Mouse (Mus musculus): ENCODE measurements around the gene Tenm4. TPM values are rescaled to one million over a fixed set of nuclear protein-coding genes. Genes with fewer than 3 reads are reported as not detected.

The Tenm4 gene
- polyA plus RNA-seq, 2 experiments, result 12.7 to 37.4 TPM

DNA sequence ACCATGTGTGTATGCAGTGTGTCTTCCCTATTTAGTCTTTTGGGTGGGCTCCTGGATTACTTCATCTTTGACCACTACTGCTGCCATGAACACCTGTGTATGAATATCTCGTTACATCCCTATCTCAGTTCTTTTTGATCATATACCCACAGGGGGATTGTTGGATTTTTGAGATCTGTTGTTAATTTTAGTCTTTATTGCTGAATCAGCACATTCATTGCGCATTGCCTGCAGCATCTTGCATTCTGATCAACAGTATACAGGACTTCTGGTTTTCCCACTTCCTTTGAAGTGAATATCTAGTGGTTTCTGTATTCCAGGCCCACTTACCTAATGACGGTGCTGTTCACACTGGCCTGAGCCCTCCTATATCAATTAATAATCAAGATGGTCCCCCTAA is 295.7 kb downstream of the Tenm4 start:
- no peak for TF ChIP-seq POLR2A (IDR thresholded peaks at IDR 0.05; ENCODE audit: borderline replicate concordance, extremely low read depth, insufficient read depth, insufficient read length)
- no peak overlapping the region for H3K4me2 ChIP-seq (replicated peaks; ENCODE audit: low read depth, low read length, severe bottlenecking)
- no peak for DNase-seq (ENCODE audit: low spot score)

GRCm38 (mm10) chr7:96470821-96471220 is 299.8 kb downstream of the Tenm4 start:
- Histone ChIP-seq H3K9me3 (ENCODE audit: control insufficient read depth, low read length) (no peaks in the 10 kb centered on the region), H3K36me3 (ENCODE audit: control insufficient read depth, insufficient read depth, low read length) (no peaks in the 10 kb centered on the region), H3K4me3 (replicated peaks; ENCODE audit: low read length) (no peak overlapping the region), H3K27ac (replicated peaks; ENCODE audit: low read depth, low read length) (no peak overlapping the region), H3K9ac (ENCODE audit: low read depth, low read length, severe bottlenecking) (no peak overlapping the region), H3K4me1 (ENCODE audit: control insufficient read depth, insufficient read depth, low read length) (no peaks in the 10 kb centered on the region), H3K4me2 (replicated peaks; ENCODE audit: low read depth, low read length, severe bottlenecking) (no peak overlapping the region), H3K27me3 (ENCODE audit: control insufficient read depth, insufficient read depth, low read length) (no peaks in the 10 kb centered on the region)
- WGBS, result 76% methylated on average over 6 of the region's 6 CpGs
- no peak for TF ChIP-seq POLR2A (IDR thresholded peaks at IDR 0.05; ENCODE audit: borderline replicate concordance, extremely low read depth, insufficient read depth, insufficient read length)
- no peak for ATAC-seq (ENCODE audit: low FRiP score, low read depth)
- DNase-seq (ENCODE audit: low spot score), result no peak

More for the DNA sequence above, 295.7 kb downstream of the Tenm4 start:
- ATAC-seq (ENCODE audit: low FRiP score, low read depth), result no peak
- Histone ChIP-seq H3K9me3 (ENCODE audit: control insufficient read depth, low read length) (no peaks in the 10 kb centered on the region), H3K27me3 (ENCODE audit: control insufficient read depth, insufficient read depth, low read length) (no peaks in the 10 kb centered on the region), H3K36me3 (ENCODE audit: control insufficient read depth, insufficient read depth, low read length) (no peaks in the 10 kb centered on the region), H3K4me3 (replicated peaks; ENCODE audit: low read length) (no peak overlapping the region), H3K9ac (ENCODE audit: low read depth, low read length, severe bottlenecking) (no peak overlapping the region), H3K27ac (replicated peaks; ENCODE audit: low read depth, low read length) (no peak overlapping the region), H3K4me1 (ENCODE audit: control insufficient read depth, insufficient read depth, low read length) (no peaks in the 10 kb centered on the region)
- WGBS, result 62% methylated on average over 3 of the region's 3 CpGs

DNA sequence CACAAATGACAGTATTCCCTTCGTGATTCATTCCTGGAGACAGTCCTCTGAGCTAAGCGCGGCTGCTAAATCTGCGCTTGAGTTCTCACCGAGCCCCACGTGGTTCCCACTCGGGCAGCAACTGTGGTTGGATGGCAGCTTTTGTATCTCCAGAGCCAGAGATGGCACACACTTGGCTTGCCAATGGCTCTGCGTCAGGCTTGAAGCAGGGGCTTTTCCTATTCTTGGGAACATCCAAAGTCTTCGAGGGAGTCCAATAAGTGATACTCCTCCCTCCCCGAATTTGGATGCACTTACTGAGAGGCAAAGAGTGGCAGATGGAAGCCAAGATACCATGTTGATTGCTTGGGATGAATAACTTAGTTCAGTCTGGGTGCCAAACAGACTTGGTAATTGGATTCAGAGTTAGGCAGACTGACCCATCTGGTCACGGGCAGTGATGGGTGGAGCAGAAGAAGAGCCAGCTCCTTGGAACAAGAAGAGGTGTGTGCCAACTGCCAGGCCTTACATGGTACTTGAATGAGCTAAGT is 303.6 kb downstream of the Tenm4 start:
- no peak for ATAC-seq (ENCODE audit: low FRiP score, low read depth)
- H3K9ac ChIP-seq (ENCODE audit: low read depth, low read length, severe bottlenecking), result no peak overlapping the region
- H3K27me3 ChIP-seq (ENCODE audit: control insufficient read depth, insufficient read depth, low read length), result no peaks in the 10 kb centered on the region
- H3K9me3 ChIP-seq (ENCODE audit: control insufficient read depth, low read length), result no peaks in the 10 kb centered on the region
- no peak for DNase-seq (ENCODE audit: low spot score)
- H3K27ac ChIP-seq (replicated peaks; ENCODE audit: low read depth, low read length), result no peak overlapping the region
- 88% methylated on average over 11 of the region's 11 CpGs for WGBS
- no peak overlapping the region for H3K4me2 ChIP-seq (replicated peaks; ENCODE audit: low read depth, low read length, severe bottlenecking)
- H3K36me3 ChIP-seq (ENCODE audit: control insufficient read depth, insufficient read depth, low read length), result no peaks in the 10 kb centered on the region
- no peak overlapping the region for H3K4me3 ChIP-seq (replicated peaks; ENCODE audit: low read length)
- no peak for TF ChIP-seq POLR2A (IDR thresholded peaks at IDR 0.05; ENCODE audit: borderline replicate concordance, extremely low read depth, insufficient read depth, insufficient read length)
- no peaks in the 10 kb centered on the region for H3K4me1 ChIP-seq (ENCODE audit: control insufficient read depth, insufficient read depth, low read length)

DNA sequence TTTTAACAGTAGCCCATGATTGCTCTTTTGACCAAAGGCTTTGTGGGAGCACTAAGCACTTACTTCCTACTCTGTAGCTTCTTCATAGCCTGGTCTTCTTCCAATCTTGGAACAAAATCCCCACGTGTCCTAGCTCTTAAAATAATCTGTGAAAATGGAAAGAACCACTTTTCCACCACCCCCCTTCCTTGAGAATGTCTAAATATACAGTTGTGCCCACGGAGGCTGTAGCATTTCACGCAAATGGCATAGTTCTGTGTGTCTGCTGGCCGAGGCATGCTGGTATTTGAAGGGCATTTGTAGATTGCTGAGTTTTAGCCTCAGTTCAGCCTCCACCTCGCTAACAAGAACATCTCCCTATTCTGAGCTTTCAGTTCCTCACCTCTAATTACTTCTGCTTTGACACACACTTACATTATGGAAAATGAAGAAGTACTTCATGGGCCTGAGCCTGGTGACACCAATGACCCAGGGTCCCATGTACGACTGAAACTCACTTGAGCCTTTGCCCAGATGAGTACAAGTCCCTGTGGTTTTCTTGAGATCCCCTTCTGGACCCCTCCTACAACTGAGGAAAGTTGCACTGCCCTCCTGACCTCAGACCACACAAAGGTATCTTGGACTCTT is 306.1 kb downstream of the Tenm4 start:
- Histone ChIP-seq H3K36me3 (ENCODE audit: control insufficient read depth, insufficient read depth, low read length) (no peaks in the 10 kb centered on the region), H3K4me1 (ENCODE audit: control insufficient read depth, insufficient read depth, low read length) (no peaks in the 10 kb centered on the region), H3K4me2 (replicated peaks; ENCODE audit: low read depth, low read length, severe bottlenecking) (no peak overlapping the region), H3K9me3 (ENCODE audit: control insufficient read depth, low read length) (no peaks in the 10 kb centered on the region), H3K4me3 (replicated peaks; ENCODE audit: low read length) (no peak overlapping the region), H3K9ac (ENCODE audit: low read depth, low read length, severe bottlenecking) (no peak overlapping the region), H3K27ac (replicated peaks; ENCODE audit: low read depth, low read length) (no peak overlapping the region), H3K27me3 (ENCODE audit: control insufficient read depth, insufficient read depth, low read length) (no peaks in the 10 kb centered on the region)
- DNase-seq (ENCODE audit: low spot score) (no peak), ATAC-seq (ENCODE audit: low FRiP score, low read depth) (no peak)
- 82% methylated on average over 6 of the region's 6 CpGs for WGBS
- TF ChIP-seq POLR2A (IDR thresholded peaks at IDR 0.05; ENCODE audit: borderline replicate concordance, extremely low read depth, insufficient read depth, insufficient read length), result no peak

- Histone ChIP-seq H3K4me1 (ENCODE audit: control insufficient read depth, insufficient read depth, low read length) (no peaks in the 10 kb centered on the region), H3K4me2 (replicated peaks; ENCODE audit: low read depth, low read length, severe bottlenecking) (no peak overlapping the region), H3K4me3 (replicated peaks; ENCODE audit: low read length) (no peak overlapping the region), H3K9me3 (ENCODE audit: control insufficient read depth, low read length) (no peaks in the 10 kb centered on the region), H3K27me3 (ENCODE audit: control insufficient read depth, insufficient read depth, low read length) (no peaks in the 10 kb centered on the region), H3K27ac (replicated peaks; ENCODE audit: low read depth, low read length) (no peak overlapping the region), H3K9ac (ENCODE audit: low read depth, low read length, severe bottlenecking) (no peak overlapping the region), H3K36me3 (ENCODE audit: control insufficient read depth, insufficient read depth, low read length) (no peaks in the 10 kb centered on the region)
- ATAC-seq (ENCODE audit: low FRiP score, low read depth) (no peak), DNase-seq (ENCODE audit: low spot score) (no peak)
- no peak for TF ChIP-seq POLR2A (IDR thresholded peaks at IDR 0.05; ENCODE audit: borderline replicate concordance, extremely low read depth, insufficient read depth, insufficient read length)
- 73% methylated on average over 6 of the region's 6 CpGs for WGBS
These were observed 308.1 kb downstream of the Tenm4 start for GRCm38 (mm10) chr7:96479139-96479538.

Data from limb, embryonic 14.5 days (tissue).